Mouse (Mus musculus) lung, embryonic 14.5 days (tissue): ENCODE measurements around the gene Glra1. TPM values are rescaled to one million over a fixed set of nuclear protein-coding genes. Genes with fewer than 3 reads are reported as not detected.
A peak's percentile ranks its signal among the peaks of the same experiment; 100 is the strongest.

Experiments
- ATAC-seq: fragments of 200-750 bp; cut with Nextera tagmentation; 2 replicates; pipeline ENCODE4 v1.8.0; 2017; ENCODE audit warnings: mild to moderate bottlenecking, moderate TSS enrichment, moderate library complexity; ENCODE audit not compliant: insufficient read depth
- DNase-seq: peaks from one replicate; pipeline ENCODE4 v3.0.0-alpha.2; 2015
- H3K27ac ChIP-seq: fragments of 300-500 bp; sonication (generic); 2 replicates; pipeline ENCODE4 v1.5.1; 2014; ENCODE audit warnings: low read depth, mild to moderate bottlenecking, moderate library complexity
- H3K27me3 ChIP-seq: fragments of 300-500 bp; sonication (generic); 2 replicates; pipeline ENCODE4 v1.6.1; 2014; ENCODE audit warnings: low read length, control low read depth; ENCODE audit not compliant: insufficient read depth
- H3K36me3 ChIP-seq: fragments of 300-500 bp; sonication (generic); 2 replicates; pipeline ENCODE4 v1.6.1; 2014; ENCODE audit warnings: control low read depth; ENCODE audit not compliant: insufficient read depth
- H3K4me1 ChIP-seq: fragments of 300-500 bp; sonication (generic); 2 replicates; pipeline ENCODE4 v1.6.1; 2014; ENCODE audit warnings: antibody characterized with exemption, control low read depth; ENCODE audit not compliant: insufficient read depth
- H3K4me2 ChIP-seq: fragments of 300-500 bp; sonication (generic); 2 replicates; pipeline ENCODE4 v1.6.1; 2014; ENCODE audit warnings: mild to moderate bottlenecking
- H3K4me3 ChIP-seq: fragments of 300-500 bp; sonication (generic); 2 replicates; pipeline ENCODE4 v1.5.1; 2014; ENCODE audit warnings: low read depth, low read length
- H3K9ac ChIP-seq: fragments of 300-500 bp; sonication (generic); 2 replicates; pipeline ENCODE4 v1.6.1; 2014
- H3K9me3 ChIP-seq: fragments of 300-500 bp; sonication (generic); 2 replicates; pipeline ENCODE4 v1.6.1; 2016; ENCODE audit warnings: low read depth, low read length, control low read depth
- CTCF ChIP-seq: IDR thresholded peaks from 2 replicates; pipeline ENCODE4 v1.5.1; 2016; ENCODE audit warnings: antibody characterized with exemption, low read depth
- WGBS: fragments of 180-500 bp; shearing (Covaris S2); extraction: QIAGEN DNeasy Blood & Tissue Kit; methylation state at CpG from one replicate; pipeline ENCODE4 v1.1.7; 2014; 5-methylcytosine and 5-hydroxymethylcytosine counted together
- polyA plus RNA-seq: library from polyadenylated mRNA; unstranded; fragments of >200 nt; fragmentation: Nextera tagmentation; extraction: Ambion mirVana; gene quantifications from 2 replicates; pipeline ENCODE4 v1.2.1, GENCODE M21; 2014

Gene Glra1
- polyA plus RNA-seq, 1 experiment from 2014 or later: not detected

DNA sequence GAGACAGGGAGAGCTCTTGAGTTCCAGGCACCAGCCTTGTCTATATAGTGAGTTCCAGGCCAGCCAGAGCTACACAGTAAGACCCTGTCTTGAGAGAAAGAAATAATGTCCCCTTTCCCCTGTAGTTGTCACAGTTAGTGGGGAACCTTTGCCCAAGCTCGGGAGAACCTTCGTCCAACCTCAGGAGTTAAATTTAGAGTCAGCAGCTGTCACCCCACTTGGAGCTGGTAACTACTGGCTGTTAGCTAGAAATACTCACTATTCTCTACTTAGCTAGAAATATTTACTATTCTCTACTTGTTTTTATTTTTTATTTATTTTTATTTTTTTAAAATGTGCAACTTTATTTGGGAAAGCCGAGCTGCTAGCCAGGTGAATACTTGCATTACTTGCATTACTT is 134.8 kb downstream of the Glra1 start:
- no peak for DNase-seq
- Histone ChIP-seq H3K4me2 (no peak overlapping the region), H3K9ac (no peak overlapping the region), H3K27me3 (no peaks in the 10 kb centered on the region), H3K4me3 (no peak overlapping the region), H3K27ac (no peak overlapping the region), H3K36me3 (peaks cover 35% of the 10 kb centered on the region; the same call in 1 of the 2 replicates), H3K4me1 (0 out of 2 replicates have a peak, but pooled peaks cover 3% of the 10 kb centered on the region), H3K9me3 (no peaks in the 10 kb centered on the region)
- TF ChIP-seq CTCF: no peak
- 85% methylated on average over 3 of the region's 3 CpGs for WGBS
- no peak for ATAC-seq

DNA sequence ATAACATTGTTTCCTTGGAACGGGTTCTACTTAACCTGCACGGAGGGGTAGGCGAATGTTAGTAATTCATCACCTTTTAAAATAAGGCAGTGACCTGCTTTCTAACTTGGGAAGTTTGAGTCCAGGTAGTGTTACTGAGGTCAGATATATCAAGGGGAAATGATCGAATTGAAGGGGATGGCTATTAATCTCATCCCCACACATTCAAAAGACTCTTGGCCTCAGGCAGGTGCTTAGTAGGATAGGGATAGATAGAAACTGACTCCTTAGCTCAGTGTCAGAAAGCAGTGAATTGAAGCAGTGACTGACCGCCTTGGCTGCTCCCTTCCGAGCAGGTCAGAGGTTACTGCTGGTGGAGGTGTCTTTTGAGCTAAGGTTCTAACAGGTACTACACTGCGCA is 136.5 kb downstream of the Glra1 start:
- Histone ChIP-seq H3K36me3 (peaks cover 32% of the 10 kb centered on the region; the same call in 1 of the 2 replicates), H3K27ac (no peak overlapping the region), H3K27me3 (no peaks in the 10 kb centered on the region), H3K4me2 (peak overlapping the region; percentile 84), H3K9me3 (no peaks in the 10 kb centered on the region), H3K4me1 (0 out of 2 replicates have a peak, but pooled peaks cover 5% of the 10 kb centered on the region), H3K9ac (peak overlapping the region; percentile 97; the same call in 1 of the 2 replicates), H3K4me3 (peak overlapping the region; percentile 100)
- ATAC-seq: no peak
- DNase-seq: no peak
- 88% methylated on average over 7 of the region's 7 CpGs for WGBS
- TF ChIP-seq CTCF: no peak

DNA sequence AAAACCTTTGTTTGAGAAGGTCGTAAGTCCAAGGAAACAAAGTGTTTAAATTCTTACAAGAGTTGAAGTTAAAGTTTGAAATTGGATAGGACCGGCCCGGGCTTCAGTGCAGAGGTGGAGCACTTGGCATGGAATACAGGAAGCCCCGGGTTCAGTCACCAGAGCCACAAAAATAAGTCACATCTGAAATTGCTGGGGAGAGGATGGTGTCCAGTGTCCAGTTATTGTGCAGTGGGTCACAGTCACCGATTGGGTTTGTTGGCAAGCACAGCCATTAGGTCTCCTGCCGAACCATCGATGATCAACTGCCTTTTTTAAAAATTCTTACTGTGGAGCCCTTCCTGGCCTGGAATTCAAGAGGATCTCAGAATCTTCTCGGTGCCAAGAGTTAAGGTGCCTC is 137.2 kb downstream of the Glra1 start:
- 34% methylated on average over 8 of the region's 8 CpGs for WGBS
- ATAC-seq: no peak

DNA sequence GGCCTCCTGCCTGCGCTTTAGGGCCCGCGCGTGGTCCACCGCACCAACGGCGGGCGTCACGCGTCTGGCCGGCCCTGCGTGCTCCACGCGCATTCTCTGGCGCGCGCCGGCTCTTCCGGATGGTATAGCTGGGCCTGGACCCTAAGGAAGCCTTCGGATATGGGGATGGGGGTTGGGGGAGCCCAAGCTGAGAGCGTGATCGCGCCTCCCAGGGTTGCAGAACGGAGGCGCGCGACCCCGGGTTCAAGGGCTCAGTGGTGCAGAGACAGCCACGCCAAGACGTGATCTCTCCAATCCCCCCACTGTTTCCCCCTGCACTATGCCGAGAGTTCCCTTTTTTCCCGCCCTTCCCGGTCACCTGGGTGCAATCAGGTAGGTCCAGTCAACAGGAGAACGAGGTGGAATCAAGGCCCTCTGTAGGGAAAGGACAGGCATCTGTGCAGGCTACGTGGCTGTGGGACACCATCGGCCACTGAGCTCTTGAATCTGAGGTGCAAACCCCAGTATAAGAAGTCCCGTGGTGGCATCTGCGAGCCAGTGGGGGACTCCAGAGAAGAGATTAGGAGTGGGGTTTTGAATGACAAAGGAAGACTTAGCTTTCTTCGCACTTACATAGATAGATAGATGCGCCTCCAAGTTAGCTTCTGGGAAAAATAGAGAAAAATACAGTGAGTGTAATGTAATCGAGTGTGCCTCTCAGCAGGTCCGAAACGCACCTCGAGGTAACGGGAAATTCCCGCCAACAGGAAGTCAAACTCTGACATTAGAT is 137.9 kb downstream of the Glra1 start:
- no peak; the same call in 1 of the 2 replicates for ATAC-seq
- under 1% methylated on average over 45 of the region's 46 CpGs for WGBS
- Histone ChIP-seq H3K9me3 (no peaks in the 10 kb centered on the region), H3K4me3 (peak overlapping the region; percentile 100), H3K4me1 (0 out of 2 replicates have a peak, but pooled peaks cover 5% of the 10 kb centered on the region), H3K4me2 (peak overlapping the region; percentile 84), H3K9ac (peak overlapping the region; percentile 97), H3K27me3 (no peaks in the 10 kb centered on the region), H3K27ac (peak overlapping the region; percentile 88), H3K36me3 (peaks cover 32% of the 10 kb centered on the region; the same call in 1 of the 2 replicates)
- peak; percentile 40 for DNase-seq
- no peak for TF ChIP-seq CTCF

More for the DNA sequence above, 137.2 kb downstream of the Glra1 start:
- no peak overlapping the region for H3K27ac ChIP-seq
- no peaks in the 10 kb centered on the region for H3K27me3 ChIP-seq
- no peak for TF ChIP-seq CTCF
- H3K9ac ChIP-seq: peak overlapping the region; percentile 97
- no peaks in the 10 kb centered on the region for H3K9me3 ChIP-seq
- peak overlapping the region; percentile 84 for H3K4me2 ChIP-seq
- 0 out of 2 replicates have a peak, but pooled peaks cover 5% of the 10 kb centered on the region for H3K4me1 ChIP-seq
- H3K36me3 ChIP-seq: peaks cover 32% of the 10 kb centered on the region; the same call in 1 of the 2 replicates
- peak overlapping the region; percentile 100 for H3K4me3 ChIP-seq
- DNase-seq: peak; percentile 24

DNA sequence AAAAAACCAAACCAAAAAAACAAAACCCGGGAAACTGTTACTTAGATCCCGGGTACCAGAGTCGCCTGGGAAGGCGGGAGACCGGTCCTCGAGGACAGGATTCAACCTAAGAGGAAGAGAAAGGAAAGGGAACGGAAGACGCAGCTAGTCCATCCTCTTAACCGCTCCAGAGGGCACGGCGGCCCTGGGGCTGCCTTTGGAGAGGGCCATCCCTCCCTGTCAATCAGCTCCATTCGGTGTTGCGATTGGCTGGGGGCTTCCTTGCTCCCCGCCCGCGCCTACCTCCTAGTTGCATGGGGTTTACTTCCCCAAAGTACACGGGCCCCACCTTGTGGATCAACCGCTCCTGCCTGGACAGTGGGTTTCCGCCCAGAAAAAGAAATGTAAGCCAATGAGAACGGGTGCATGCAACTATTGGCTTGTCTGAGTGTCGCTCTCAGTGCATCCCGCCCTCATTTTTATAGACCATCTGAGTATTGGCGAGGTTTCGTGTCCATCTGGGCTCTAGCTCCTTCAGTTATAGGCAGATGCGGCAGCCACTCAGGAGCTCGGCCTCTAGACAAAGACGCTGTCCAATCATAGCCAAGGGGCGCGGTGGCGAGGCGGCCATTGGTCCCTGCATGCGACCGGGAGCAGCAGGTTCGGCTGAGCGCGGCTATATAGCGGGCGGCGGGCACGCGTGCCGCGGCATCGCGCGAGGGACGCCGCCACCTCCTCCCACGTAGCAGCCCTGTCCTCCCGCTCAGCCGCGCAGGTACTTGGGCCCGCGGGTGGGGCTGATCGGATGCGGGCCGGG is 138.8 kb downstream of the Glra1 start, which contains the start of gene G3bp1:
TSS of gene G3bp1 (plus strand) at position 638 of the 796 bp plus-strand sequence.
- H3K27me3 ChIP-seq: no peaks in the 10 kb centered on the region
- peak; percentile 98 for ATAC-seq
- H3K4me2 ChIP-seq: peak within 1 kb of the TSS; percentile 84
- peak; percentile 99 for DNase-seq
- TF ChIP-seq CTCF: peak; percentile 58
- under 1% methylated on average over 57 of the region's 57 CpGs for WGBS
- H3K9ac ChIP-seq: peak within 1 kb of the TSS; percentile 97
- peak within 1 kb of the TSS; percentile 93 for H3K27ac ChIP-seq
- H3K36me3 ChIP-seq: peaks cover 26% of the 10 kb centered on the region; the same call in 1 of the 2 replicates
- H3K4me1 ChIP-seq: 0 out of 2 replicates have a peak, but pooled peaks cover 5% of the 10 kb centered on the region
- peak within 1 kb of the TSS; percentile 100 for H3K4me3 ChIP-seq
- no peaks in the 10 kb centered on the region for H3K9me3 ChIP-seq

DNA sequence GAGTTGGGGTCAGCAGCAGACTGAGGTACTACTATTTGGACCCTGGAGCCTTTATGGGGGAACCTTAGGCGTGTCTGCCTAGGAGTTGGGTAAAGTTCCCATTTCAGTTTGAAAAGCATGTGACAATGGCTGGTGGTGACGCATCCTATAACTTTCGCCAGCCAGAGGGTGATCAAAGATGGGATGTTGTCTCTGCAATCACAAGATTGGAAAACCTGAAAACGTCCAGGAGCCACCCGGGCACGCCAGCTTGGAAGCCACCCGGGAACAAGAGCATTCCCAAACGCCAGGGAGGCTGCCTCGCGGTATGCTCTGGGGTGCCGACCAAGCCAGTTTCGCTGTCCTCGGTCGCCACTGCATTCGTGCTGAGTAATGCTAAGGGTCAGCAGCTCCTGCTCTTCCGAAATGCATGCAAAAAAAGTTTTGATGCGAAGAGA is 139.4 kb downstream of the Glra1 start:
- H3K4me1 ChIP-seq: 0 out of 2 replicates have a peak, but pooled peaks cover 5% of the 10 kb centered on the region
- TF ChIP-seq CTCF: no peak
- H3K9ac ChIP-seq: peak overlapping the region; percentile 63
- H3K27ac ChIP-seq: peak overlapping the region; percentile 93
- 4% methylated on average over 17 of the region's 17 CpGs for WGBS
- peak overlapping the region; percentile 81 for H3K4me2 ChIP-seq
- H3K4me3 ChIP-seq: peak overlapping the region; percentile 100
- H3K9me3 ChIP-seq: no peaks in the 10 kb centered on the region
- peaks cover 20% of the 10 kb centered on the region; the same call in 1 of the 2 replicates for H3K36me3 ChIP-seq
- H3K27me3 ChIP-seq: no peaks in the 10 kb centered on the region
- ATAC-seq (peak; percentile 16), DNase-seq (no peak)
